Mouse (Mus musculus) liver, adult (tissue): ENCODE measurements at regions not wholly inside any gene's neighbourhood (a gene's known extent, or its start where the extent isn't known, plus 50 kb on each side); places are given as distances from the start of the nearest gene placed in this dataset.

Source experiments
- GATA4 ChIP-seq: IDR thresholded peaks from 2 replicates; pipeline ENCODE4 v1.6.1; 2014; ENCODE audit warnings: mild to moderate bottlenecking, low read length; ENCODE audit not compliant: insufficient replicate concordance

- no peak for TF ChIP-seq GATA4
Observed at GRCm38 (mm10) chr10:120552341-120553096, 76.2 kb upstream of the Hmga2 start.

- TF ChIP-seq GATA4: no peak
Observed at GRCm38 (mm10) chr10:120551851-120552281, 75.6 kb upstream of the Hmga2 start.

GRCm38 (mm10) chr10:120547164-120547563 is 70.9 kb upstream of the Hmga2 start:
- TF ChIP-seq GATA4: no peak

- TF ChIP-seq GATA4: no peak
Observed at GRCm38 (mm10) chr10:120541618-120542017, 65.3 kb upstream of the Hmga2 start.

GRCm38 (mm10) chr10:120538561-120538960 is 62.3 kb upstream of the Hmga2 start:
- TF ChIP-seq GATA4: no peak

GRCm38 (mm10) chr10:120528406-120528805 is 52.1 kb upstream of the Hmga2 start:
- no peak for TF ChIP-seq GATA4

GRCm38 (mm10) chr10:120527951-120528350 is 51.7 kb upstream of the Hmga2 start:
- no peak for TF ChIP-seq GATA4

- TF ChIP-seq GATA4: no peak
Observed at GRCm38 (mm10) chr10:120526991-120527390, 50.7 kb upstream of the Hmga2 start.
